Comparison of ENCODE assay signal across 26 mouse cellular contexts in the genomic region with DNA sequence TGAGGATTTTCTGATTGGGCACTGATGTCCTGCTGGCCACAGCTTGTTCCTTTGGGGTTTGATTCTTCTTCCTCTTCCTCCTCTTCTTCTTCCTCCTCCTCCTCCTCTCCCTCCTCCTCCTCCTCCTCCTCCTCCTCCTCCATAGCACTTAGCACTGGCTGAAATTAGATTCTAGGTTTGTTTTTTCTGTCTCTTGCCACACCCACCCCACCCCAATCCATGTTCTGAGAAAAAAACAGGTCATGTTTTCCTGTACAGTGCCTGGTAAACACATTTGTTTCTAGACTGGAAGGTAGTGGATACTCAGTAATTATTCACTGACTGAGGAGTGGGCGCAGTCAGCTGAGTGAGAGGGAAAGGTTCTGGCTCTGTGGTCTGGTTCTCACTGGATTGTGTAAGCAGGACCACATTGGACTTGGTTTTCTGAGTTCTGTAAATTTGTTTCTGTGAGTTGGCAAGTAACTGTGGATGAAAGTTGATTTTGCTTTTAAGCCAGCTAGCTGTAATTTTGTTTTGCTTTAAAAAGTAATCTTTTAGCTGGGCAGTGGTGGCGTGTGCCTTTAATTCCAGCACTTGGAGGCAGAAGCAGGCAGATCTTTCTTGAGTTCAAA. TPM values are rescaled to one million over a fixed set of nuclear protein-coding genes. Genes with fewer than 3 reads are reported as not detected.
DNase-seq lines count a peak whose midpoint lies in the region; ATAC-seq and TF ChIP-seq lines count a peak whose summit lies in the region.
"Had no signal": no experiment of that assay in that cellular context is flagged by ENCODE, and none has a peak within 500 bp of the region (broad histone marks: within the 10 kb centered on the region; RNA-seq: fewer than 3 reads in every experiment).

No protein-coding gene starts in this region.

- intact Hi-C loops in gastrocnemius, adult 2 months (cut with DNase I) = no loop called here
- intact Hi-C loops in heart, postnatal 25 days (cut with DNase I) = no loop called here

- no peak for DNase-seq in gastrocnemius, adult 2 months
- DNase-seq in gastrocnemius, adult 8-10 months (ENCODE audit: low spot score in 2 of 2) = no peak
- DNase-seq in heart, postnatal 25 days (ENCODE audit: low spot score) = no peak
- DNase-seq in NIH3T3 (ENCODE audit: low read depth) = peak; percentile 62
- no peak for DNase-seq in liver, embryonic 14.5 days (ENCODE audit: low read depth in 3 of 3, low spot score in 3 of 3)
- DNase-seq in urinary bladder, adult 18-20 months (ENCODE audit: low spot score in 2 of 2) = no peak
- DNase-seq: adrenal gland, postnatal 25 days; cerebellum, adult 11 months; cerebellum, postnatal 25 days; embryo, embryonic 11 days; gastrocnemius, postnatal 14 days; midbrain, embryonic 14.5 days; right cerebral cortex, postnatal 14 days; thymus, adult 18-20 months; thymus, postnatal 4 days had no signal

- peak overlapping the region; percentile 81 for H3K27ac ChIP-seq in gastrocnemius, adult 2 months
- H3K27ac ChIP-seq in heart, embryonic 14.5 days (replicated peaks in 1 of 2; ENCODE audit: control insufficient read depth in 1 of 2, insufficient read depth in 1 of 2, low read depth in 2 of 2, low read length in 2 of 2) = no peak overlapping the region
- no peak overlapping the region for H3K27ac ChIP-seq in liver, embryonic 14.5 days
- H3K27ac ChIP-seq in hindbrain, embryonic 16.5 days (ENCODE audit: low read depth, low read length) = no peak overlapping the region
- H3K27ac ChIP-seq: embryonic facial prominence, embryonic 15.5 days; hindbrain, embryonic 15.5 days; kidney, postnatal 0 days; neural tube, embryonic 15.5 days; stomach, embryonic 15.5 days had no signal

- no peak for TF ChIP-seq CTCF in gastrocnemius, adult 2 months (IDR thresholded peaks at IDR 0.05)
- TF ChIP-seq CTCF in liver, embryonic 14.5 days (IDR thresholded peaks at IDR 0.05; ENCODE audit: low read depth) = no peak

- 0 out of 2 replicates have a peak overlapping the region, but pooled peaks have one; percentile 8 for H3K9ac ChIP-seq in heart, embryonic 14.5 days (ENCODE audit: low read length)
- no peak overlapping the region for H3K9ac ChIP-seq in liver, embryonic 14.5 days (replicated peaks)
- H3K9ac ChIP-seq in hindbrain, embryonic 16.5 days (ENCODE audit: low read depth, low read length) = no peak overlapping the region
- H3K9ac ChIP-seq: embryonic facial prominence, embryonic 15.5 days; hindbrain, embryonic 15.5 days; neural tube, embryonic 15.5 days; stomach, embryonic 15.5 days had no signal

- ATAC-seq in heart, embryonic 14.5 days (ENCODE audit: insufficient number of reproducible peaks, insufficient read depth, low FRiP score, low read depth) = no peak
- peak; percentile 37; the same call in 1 of the 2 replicates for ATAC-seq in liver, embryonic 14.5 days (ENCODE audit: insufficient read depth)
- ATAC-seq in hindbrain, embryonic 16.5 days = no peak
- ATAC-seq: intestine, embryonic 16.5 days; lung, postnatal 0 days had no signal

- H3K27me3 ChIP-seq in heart, embryonic 14.5 days (ENCODE audit: control insufficient read depth, insufficient read depth, low read length) = no peaks in the 10 kb centered on the region
- H3K27me3 ChIP-seq in liver, embryonic 14.5 days (ENCODE audit: control insufficient read depth, insufficient read depth, low read length) = no peaks in the 10 kb centered on the region
- H3K27me3 ChIP-seq in hindbrain, embryonic 16.5 days (replicated peaks; ENCODE audit: control insufficient read depth, insufficient read depth, low read length) = no peaks in the 10 kb centered on the region
- H3K27me3 ChIP-seq: embryonic facial prominence, embryonic 15.5 days; hindbrain, embryonic 15.5 days; megakaryocyte, embryonic 14.5 days; neural tube, embryonic 15.5 days; stomach, embryonic 15.5 days had no signal

- 97% methylated on average over 2 of the region's 2 CpGs for WGBS in heart, embryonic 14.5 days
- WGBS in liver, embryonic 14.5 days (ENCODE audit: insufficient replicate concordance) = 81% methylated on average over 2 of the region's 2 CpGs
- WGBS in hindbrain, embryonic 16.5 days = 95% methylated on average over 2 of the region's 2 CpGs

- TF ChIP-seq EP300 in liver, embryonic 14.5 days (IDR thresholded peaks at IDR 0.05; ENCODE audit: low read depth) = no peak

- peaks cover 2 to 33% of the 10 kb centered on the region in 2 experiments for H3K4me1 ChIP-seq in heart, embryonic 14.5 days (ENCODE audit: control insufficient read depth in 2 of 2, insufficient read depth in 2 of 2, low read length in 2 of 2)
- peaks cover 0 to 13% of the 10 kb centered on the region in 2 experiments; a peak in 2 of 4 replicates for H3K4me1 ChIP-seq in liver, embryonic 14.5 days (replicated peaks; ENCODE audit: control insufficient read depth in 2 of 2, insufficient read depth in 2 of 2, low read length in 1 of 2)
- peaks cover 6% of the 10 kb centered on the region for H3K4me1 ChIP-seq in hindbrain, embryonic 16.5 days (ENCODE audit: control insufficient read depth, insufficient read depth, low read depth, low read length)
- H3K4me1 ChIP-seq: stomach, embryonic 15.5 days had no signal

- no peaks in the 10 kb centered on the region for H3K9me3 ChIP-seq in heart, embryonic 14.5 days (ENCODE audit: control insufficient read depth, low read length)
- no peaks in the 10 kb centered on the region for H3K9me3 ChIP-seq in liver, embryonic 14.5 days (ENCODE audit: control insufficient read depth, low read length)
- no peaks in the 10 kb centered on the region for H3K9me3 ChIP-seq in hindbrain, embryonic 16.5 days (ENCODE audit: control insufficient read depth, low read length)
- H3K9me3 ChIP-seq: embryonic facial prominence, embryonic 15.5 days; G1E; hindbrain, embryonic 15.5 days; megakaryocyte, embryonic 14.5 days; neural tube, embryonic 15.5 days; stomach, embryonic 15.5 days had no signal

- no peak overlapping the region for H3K4me3 ChIP-seq in gastrocnemius, adult 2 months
- H3K4me3 ChIP-seq in heart, embryonic 14.5 days (ENCODE audit: control insufficient read depth in 1 of 2, insufficient read depth in 1 of 2, low read depth in 1 of 2, low read length in 2 of 2) = no peak overlapping the region
- no peak overlapping the region for H3K4me3 ChIP-seq in liver, embryonic 14.5 days (ENCODE audit: insufficient read depth in 1 of 2, low read depth in 2 of 2, low read length in 2 of 2)
- H3K4me3 ChIP-seq in hindbrain, embryonic 16.5 days (ENCODE audit: low read length) = no peak overlapping the region
- H3K4me3 ChIP-seq: embryonic facial prominence, embryonic 15.5 days; hindbrain, embryonic 15.5 days; megakaryocyte, embryonic 14.5 days; neural tube, embryonic 15.5 days; stomach, embryonic 15.5 days had no signal

- no peak overlapping the region for H3K4me2 ChIP-seq in heart, embryonic 14.5 days (ENCODE audit: low read length)
- no peak overlapping the region for H3K4me2 ChIP-seq in liver, embryonic 14.5 days (ENCODE audit: low read depth)
- no peak overlapping the region for H3K4me2 ChIP-seq in hindbrain, embryonic 16.5 days (ENCODE audit: low read length)
- H3K4me2 ChIP-seq: embryonic facial prominence, embryonic 15.5 days; hindbrain, embryonic 15.5 days; neural tube, embryonic 15.5 days; stomach, embryonic 15.5 days had no signal

- H3K36me3 ChIP-seq in heart, embryonic 14.5 days (ENCODE audit: control insufficient read depth, insufficient read depth, low read length) = no peaks in the 10 kb centered on the region
- no peaks in the 10 kb centered on the region for H3K36me3 ChIP-seq in liver, embryonic 14.5 days (replicated peaks; ENCODE audit: control insufficient read depth, insufficient read depth, low read depth)
- no peaks in the 10 kb centered on the region for H3K36me3 ChIP-seq in hindbrain, embryonic 16.5 days (ENCODE audit: control insufficient read depth, insufficient read depth, low read length)
- H3K36me3 ChIP-seq: embryonic facial prominence, embryonic 15.5 days; hindbrain, embryonic 15.5 days; neural tube, embryonic 15.5 days; stomach, embryonic 15.5 days had no signal

RNA-seq across cellular contexts. Expression of a gene that starts 45.8 kb away (rescaled TPM):
- total RNA-seq in gastrocnemius, adult 2 months (2021) = 10 to 100 TPM; 56.9 to 68.9 TPM
- total RNA-seq in gastrocnemius, adult 8-10 months (2022) = 10 to 100 TPM; 59.8 to 72.7 (median 66.6) TPM
- 63.1 and 63.4 TPM in 2 replicates for polyA plus RNA-seq in heart, embryonic 14.5 days (2014; fragmentation: Nextera tagmentation; extraction: Ambion mirVana)
- total RNA-seq in heart, postnatal 25 days (2021) = 10 to 100 TPM; 50.1 to 51.0 TPM
- 10.2 and 10.9 TPM in 2 replicates for polyA plus RNA-seq in liver, embryonic 14.5 days (2012; rRNA removed)
- polyA plus RNA-seq in liver, embryonic 14.5 days (2014; fragmentation: Nextera tagmentation; extraction: Ambion mirVana) = 13.9 and 14.9 TPM in 2 replicates
- polyA plus RNA-seq in hindbrain, embryonic 16.5 days (2015; fragmentation: Nextera tagmentation; extraction: Ambion mirVana) = 106 and 121 TPM in 2 replicates
